Mouse (Mus musculus) gastrocnemius, adult 8-10 months (tissue): ENCODE measurements around the gene Lrrc10b. TPM values are rescaled to one million over a fixed set of nuclear protein-coding genes. Genes with fewer than 3 reads are reported as not detected.

ENCODE experiments used
- total RNA-seq, 4 experiments: library from RNA; stranded (reverse); gene quantifications; 2 replicates each; pipeline ENCODE4 v1.2.4; 2022

Gene Lrrc10b
- total RNA-seq, 4 experiments from 2014 or later: 0.19 to 0.48 TPM; not detected in 2

Other genes with a start within 250 kb of the Lrrc10b start
- gene Myrf, start 216.7 kb downstream of the Lrrc10b start, total RNA-seq: not detected
- 10 to 100 TPM in 1 of 4 experiments, 1 to 10 TPM in 3; 7.9 to 10.7 (median 8.8) TPM for gene Dagla, start 152.6 kb downstream of the Lrrc10b start, total RNA-seq
- gene Syt7, start 68.4 kb downstream of the Lrrc10b start, total RNA-seq: 1 to 10 TPM; 1.7 to 3.9 (median 2.8) TPM
- gene Ppp1r32, start 25.5 kb upstream of the Lrrc10b start, total RNA-seq: under 1 TPM; 0.35 to 0.92 (median 0.46) TPM
- 10 to 100 TPM; 14.9 to 17.1 (median 16.0) TPM for gene Cpsf7, start 67.8 kb upstream of the Lrrc10b start, total RNA-seq
- gene Sdhaf2, start 68.7 kb upstream of the Lrrc10b start, total RNA-seq: 10 to 100 TPM; 47.2 to 53.6 (median 48.0) TPM
- gene Tmem216, start 98.8 kb upstream of the Lrrc10b start, total RNA-seq: 1 to 10 TPM; 2.3 to 3.1 (median 2.7) TPM
- 1 to 10 TPM; 7.6 to 8.3 (median 7.8) TPM for gene Cyb561a3, start 119.7 kb upstream of the Lrrc10b start, total RNA-seq
- gene Tmem138, start 119.9 kb upstream of the Lrrc10b start, total RNA-seq: 1 to 10 TPM in 2 of 4 experiments, under 1 TPM in 2; 0.80 to 1.7 (median 1.1) TPM
- 100 to 1,000 TPM; 116 to 144 (median 125) TPM for gene Ddb1, start 147.9 kb upstream of the Lrrc10b start, total RNA-seq
- 1 to 10 TPM; 3.5 to 4.5 (median 3.6) TPM for gene Tkfc, start 148.2 kb upstream of the Lrrc10b start, total RNA-seq
- gene Vwce, start 176.7 kb upstream of the Lrrc10b start, total RNA-seq: not detected
- not detected for gene Pga5, start 220.6 kb upstream of the Lrrc10b start, total RNA-seq
- gene Vps37c, start 231.3 kb upstream of the Lrrc10b start, total RNA-seq: 10 to 100 TPM; 21.1 to 33.7 (median 28.3) TPM